Mouse (Mus musculus): Measurements from ENCODE around the gene Xiap. TPM values are rescaled to one million over a fixed set of nuclear protein-coding genes. Genes with fewer than 3 reads are reported as not detected.
A peak's percentile ranks its signal among the peaks of the same experiment; 100 is the strongest.

Gene Xiap
- polyA plus RNA-seq, 1 experiment from 2014 or later, result 10.1 TPM

- Histone ChIP-seq H3K27me3 (replicated peaks) (no peaks in the 10 kb centered on the region), H3K27ac (replicated peaks) (peak overlapping the region; percentile 100), H3K4me2 (peak overlapping the region; percentile 63), H3K36me3 (no peaks in the 10 kb centered on the region), H3K4me3 (peak overlapping the region; percentile 68), H3K9me3 (no peaks in the 10 kb centered on the region), H3K9ac (peak overlapping the region; percentile 98), H3K4me1 (peaks cover 9% of the 10 kb centered on the region)
- 17% methylated on average over 51 of the region's 71 CpGs for WGBS
- ATAC-seq (ENCODE audit: extremely low read depth, insufficient number of reproducible peaks, low FRiP score, low TSS enrichment), result no peak
These were observed 90.3 kb downstream of the Xiap start for GRCm38 (mm10) chrX:42149557-42150345.

- WGBS, result 9% methylated on average over 15 of the region's 40 CpGs
- Histone ChIP-seq H3K27me3 (replicated peaks) (no peaks in the 10 kb centered on the region), H3K36me3 (no peaks in the 10 kb centered on the region), H3K9me3 (no peaks in the 10 kb centered on the region), H3K9ac (peak overlapping the region; percentile 98), H3K4me2 (peak overlapping the region; percentile 70), H3K27ac (replicated peaks) (peak overlapping the region; percentile 100), H3K4me3 (peak overlapping the region; percentile 68), H3K4me1 (peaks cover 9% of the 10 kb centered on the region)
- ATAC-seq (ENCODE audit: extremely low read depth, insufficient number of reproducible peaks, low FRiP score, low TSS enrichment), result peak; percentile 53; the same call in 1 of the 2 replicates
These were observed 91.0 kb downstream of the Xiap start for GRCm38 (mm10) chrX:42150346-42151023.

GRCm38 (mm10) chrX:42151024-42151754 lies 91.7 kb downstream of the Xiap start:
- ATAC-seq (ENCODE audit: extremely low read depth, insufficient number of reproducible peaks, low FRiP score, low TSS enrichment), result no peak
- Histone ChIP-seq H3K27ac (replicated peaks) (peak overlapping the region; percentile 100), H3K9ac (peak overlapping the region; percentile 85), H3K4me2 (peak overlapping the region; percentile 70), H3K36me3 (no peaks in the 10 kb centered on the region), H3K27me3 (replicated peaks) (no peaks in the 10 kb centered on the region), H3K4me3 (peak overlapping the region; percentile 68), H3K9me3 (no peaks in the 10 kb centered on the region), H3K4me1 (peaks cover 9% of the 10 kb centered on the region)
- whole genome bisulfite sequencing, result 11% methylated on average over 25 of the region's 25 CpGs

- Histone ChIP-seq H3K4me2 (peak overlapping the region; percentile 70), H3K4me1 (peaks cover 9% of the 10 kb centered on the region), H3K27ac (replicated peaks) (peak overlapping the region; percentile 100), H3K9me3 (no peaks in the 10 kb centered on the region), H3K36me3 (no peaks in the 10 kb centered on the region), H3K27me3 (replicated peaks) (no peaks in the 10 kb centered on the region), H3K4me3 (peak overlapping the region; percentile 68), H3K9ac (peak overlapping the region; percentile 85)
- WGBS, result 8% methylated on average over 17 of the region's 17 CpGs
- peak; percentile 70 for ATAC-seq (ENCODE audit: extremely low read depth, insufficient number of reproducible peaks, low FRiP score, low TSS enrichment)
These were observed 92.5 kb downstream of the Xiap start for GRCm38 (mm10) chrX:42151903-42152369.

- Histone ChIP-seq H3K36me3 (no peaks in the 10 kb centered on the region), H3K9me3 (no peaks in the 10 kb centered on the region), H3K9ac (peak overlapping the region; percentile 72), H3K4me3 (peak overlapping the region; percentile 68), H3K27me3 (replicated peaks) (no peaks in the 10 kb centered on the region), H3K4me2 (peak overlapping the region; percentile 70), H3K27ac (replicated peaks) (peak overlapping the region; percentile 58), H3K4me1 (peaks cover 3% of the 10 kb centered on the region)
- 9% methylated on average over 4 of the region's 4 CpGs for WGBS
- ATAC-seq (ENCODE audit: extremely low read depth, insufficient number of reproducible peaks, low FRiP score, low TSS enrichment), result no peak
These were observed 93.6 kb downstream of the Xiap start for GRCm38 (mm10) chrX:42153056-42153455.

Other genes with a start within 250 kb of the Xiap start
- gene Thoc2, start 139.0 kb upstream of the Xiap start, polyA plus RNA-seq (2015; fragmentation: Nextera tagmentation; extraction: Ambion mirVana), result 43.3 and 45.8 TPM in 2 replicates
- 24.9 and 27.1 TPM in 2 replicates for gene Stag2, start 89.6 kb downstream of the Xiap start, polyA plus RNA-seq (2015; fragmentation: Nextera tagmentation; extraction: Ambion mirVana)

All from heart, embryonic 13.5 days (tissue).